8 mouse cellular contexts compared by ENCODE assay signal in the genomic region with DNA sequence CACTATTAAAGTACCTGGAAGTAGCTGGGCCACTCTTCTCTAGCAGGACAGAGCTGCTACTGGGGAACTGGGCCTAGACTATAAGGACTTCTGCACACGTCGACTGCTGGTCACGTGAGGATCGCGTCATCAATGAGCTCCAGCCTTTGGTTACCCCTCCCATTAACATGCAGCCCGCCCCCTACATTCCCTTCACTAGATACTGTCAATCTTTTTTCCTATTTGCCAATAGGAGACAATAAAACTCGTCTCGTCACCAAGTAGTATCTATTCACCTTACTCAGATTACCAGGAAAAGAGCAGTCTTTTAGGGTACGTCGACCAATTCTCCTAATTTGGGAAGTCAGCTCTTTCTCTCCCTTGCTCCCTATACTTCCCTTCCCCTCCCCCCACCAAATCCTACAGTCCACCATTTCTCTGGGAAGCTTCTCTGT. TPM values are rescaled to one million over a fixed set of nuclear protein-coding genes. Genes with fewer than 3 reads are reported as not detected.
A peak's percentile ranks its signal among the peaks of the same experiment; 100 is the strongest.
DNase-seq lines count a peak whose midpoint lies in the region; ATAC-seq and TF ChIP-seq lines count a peak whose summit lies in the region.

Gene Tceal8, minus strand, starts transcription at position 225 of the 434 bp plus-strand sequence.

- peak within 1 kb of the TSS; percentile 63 for H3K9ac ChIP-seq in kidney, embryonic 15.5 days
- H3K9ac ChIP-seq in limb, embryonic 15.5 days = peak within 1 kb of the TSS; percentile 57
- peak within 1 kb of the TSS; percentile 59 for H3K9ac ChIP-seq in midbrain, postnatal 0 days (replicated peaks; ENCODE audit: low read length, poor library complexity, severe bottlenecking)

- peaks cover 14% of the 10 kb centered on the region for H3K36me3 ChIP-seq in erythroblast, embryonic 14.5 days (ENCODE audit: control insufficient read depth)
- no peaks in the 10 kb centered on the region for H3K36me3 ChIP-seq in heart, embryonic 10.5 days
- no peaks in the 10 kb centered on the region for H3K36me3 ChIP-seq in kidney, embryonic 15.5 days
- H3K36me3 ChIP-seq in limb, embryonic 15.5 days = no peaks in the 10 kb centered on the region
- H3K36me3 ChIP-seq in midbrain, postnatal 0 days (ENCODE audit: insufficient read depth, low read length) = no peaks in the 10 kb centered on the region

- peaks cover 15% of the 10 kb centered on the region for H3K4me1 ChIP-seq in erythroblast, embryonic 14.5 days (ENCODE audit: control insufficient read depth)
- H3K4me1 ChIP-seq in heart, embryonic 10.5 days = no peaks in the 10 kb centered on the region
- H3K4me1 ChIP-seq in kidney, embryonic 15.5 days = no peaks in the 10 kb centered on the region
- H3K4me1 ChIP-seq in limb, embryonic 15.5 days = 0 out of 2 replicates have a peak, but pooled peaks cover 2% of the 10 kb centered on the region
- no peaks in the 10 kb centered on the region for H3K4me1 ChIP-seq in midbrain, postnatal 0 days (ENCODE audit: insufficient read depth, low read length)

- H3K27me3 ChIP-seq in erythroblast, embryonic 14.5 days (ENCODE audit: control insufficient read depth) = 0 out of 2 replicates have a peak, but pooled peaks cover 2% of the 10 kb centered on the region
- 0 out of 2 replicates have a peak, but pooled peaks cover 3% of the 10 kb centered on the region for H3K27me3 ChIP-seq in heart, embryonic 10.5 days (ENCODE audit: insufficient read depth, poor library complexity, severe bottlenecking)
- H3K27me3 ChIP-seq in kidney, embryonic 15.5 days = peaks cover 19% of the 10 kb centered on the region
- H3K27me3 ChIP-seq in limb, embryonic 15.5 days = no peaks in the 10 kb centered on the region
- no peaks in the 10 kb centered on the region for H3K27me3 ChIP-seq in midbrain, postnatal 0 days (ENCODE audit: insufficient read depth, low read length)

- H3K4me3 ChIP-seq in erythroblast, embryonic 14.5 days (replicated peaks) = peak within 1 kb of the TSS; percentile 89
- H3K4me3 ChIP-seq in heart, embryonic 10.5 days = peak within 1 kb of the TSS; percentile 65
- peak within 1 kb of the TSS; percentile 61 for H3K4me3 ChIP-seq in kidney, embryonic 15.5 days (replicated peaks)
- H3K4me3 ChIP-seq in limb, embryonic 15.5 days = peak within 1 kb of the TSS; percentile 52
- peak within 1 kb of the TSS; percentile 50 for H3K4me3 ChIP-seq in midbrain, postnatal 0 days (ENCODE audit: low read depth, low read length)

- no peaks in the 10 kb centered on the region for H3K9me3 ChIP-seq in erythroblast, embryonic 14.5 days (ENCODE audit: control insufficient read depth, low read length)
- H3K9me3 ChIP-seq in heart, embryonic 10.5 days = no peaks in the 10 kb centered on the region
- no peaks in the 10 kb centered on the region for H3K9me3 ChIP-seq in kidney, embryonic 15.5 days (replicated peaks)
- no peaks in the 10 kb centered on the region for H3K9me3 ChIP-seq in limb, embryonic 15.5 days
- H3K9me3 ChIP-seq in midbrain, postnatal 0 days (ENCODE audit: low read length) = no peaks in the 10 kb centered on the region

- peak; percentile 97 for ATAC-seq in kidney, embryonic 15.5 days (replicated peaks; ENCODE audit: low FRiP score)
- ATAC-seq in limb, embryonic 15.5 days (ENCODE audit: insufficient number of reproducible peaks, low FRiP score, low TSS enrichment, low read depth) = peak; percentile 98
- ATAC-seq in midbrain, postnatal 0 days (ENCODE audit: low FRiP score) = peak; percentile 96

- TF ChIP-seq POLR2A in brain, embryonic 14.5 days (IDR thresholded peaks at IDR 0.05; ENCODE audit: borderline replicate concordance, extremely low read depth, insufficient read depth, insufficient read length, poor library complexity, severe bottlenecking) = peak; percentile 42; the same call in 1 of the 2 replicates

- TF ChIP-seq CTCF in brain, embryonic 14.5 days (IDR thresholded peaks at IDR 0.05; ENCODE audit: borderline replicate concordance, extremely low read depth, insufficient read depth, insufficient read length) = no peak
- peak; percentile 34 for TF ChIP-seq CTCF in midbrain, postnatal 0 days (IDR thresholded peaks at IDR 0.05)

- DNase-seq in 3T3-L1 (ENCODE audit: low read depth, low spot score) = peak; percentile 98
- DNase-seq in brain, embryonic 14.5 days (ENCODE audit: low read depth) = peak; percentile 98
- peak; percentile 94 for DNase-seq in heart, embryonic 10.5 days (ENCODE audit: low spot score)
- DNase-seq in midbrain, postnatal 0 days (ENCODE audit: low spot score) = peak; percentile 96
- peak; percentile 47 to 58 for DNase-seq in spleen, postnatal 36 days (ENCODE audit: low spot score in 2 of 2)

- H3K4me2 ChIP-seq in kidney, embryonic 15.5 days = peak within 1 kb of the TSS; percentile 55
- H3K4me2 ChIP-seq in limb, embryonic 15.5 days = peak within 1 kb of the TSS; percentile 41
- peak within 1 kb of the TSS; percentile 50 for H3K4me2 ChIP-seq in midbrain, postnatal 0 days (ENCODE audit: low read depth, low read length, poor library complexity, severe bottlenecking)

- peak within 1 kb of the TSS; percentile 90 for H3K27ac ChIP-seq in heart, embryonic 10.5 days
- H3K27ac ChIP-seq in kidney, embryonic 15.5 days = peak within 1 kb of the TSS; percentile 88
- peak within 1 kb of the TSS; percentile 89 for H3K27ac ChIP-seq in limb, embryonic 15.5 days
- peak within 1 kb of the TSS; percentile 82 for H3K27ac ChIP-seq in midbrain, postnatal 0 days (ENCODE audit: low read depth, low read length)

- WGBS in heart, embryonic 10.5 days = 9% methylated on average over 10 of the region's 10 CpGs
- WGBS in kidney, embryonic 15.5 days = 11% methylated on average over 10 of the region's 10 CpGs
- 25% methylated on average over 10 of the region's 10 CpGs for WGBS in limb, embryonic 15.5 days
- 24% methylated on average over 10 of the region's 10 CpGs for WGBS in midbrain, postnatal 0 days

RNA-seq across cellular contexts. Expression of gene Tceal8, which starts in this region (rescaled TPM):
- polyA plus RNA-seq in brain, embryonic 14.5 days (2012; rRNA removed) = 76.5 and 80.0 TPM in 2 replicates
- polyA plus RNA-seq in erythroblast, embryonic 14.5 days (2012) = 5.7 and 10.2 TPM in 2 replicates
- 256 and 309 TPM in 2 replicates for polyA plus RNA-seq in heart, embryonic 10.5 days (2016; fragmentation: Nextera tagmentation; extraction: Ambion mirVana)
- polyA plus RNA-seq in kidney, embryonic 15.5 days (2015; fragmentation: Nextera tagmentation; extraction: Ambion mirVana) = 172 and 177 TPM in 2 replicates
- polyA plus RNA-seq in limb, embryonic 15.5 days (2015; fragmentation: Nextera tagmentation; extraction: Ambion mirVana) = 206 and 225 TPM in 2 replicates
- 84.0 and 99.7 TPM in 2 replicates for total RNA-seq in midbrain, postnatal 0 days (2014; rRNA removed)
- 133 and 135 TPM in 2 replicates for polyA plus RNA-seq in midbrain, postnatal 0 days (2015; fragmentation: Nextera tagmentation; extraction: Ambion mirVana)

Comparison
In these comparisons a context has a peak if more than half of its experiments do, and no peak if none do; other contexts are left out.
1. Peak in every context shown above with its lines: DNase-seq, ATAC-seq, H3K4me3 ChIP-seq and H3K27ac ChIP-seq.